Mouse (Mus musculus): Measurements from ENCODE around the gene Tor2a. TPM values are rescaled to one million over a fixed set of nuclear protein-coding genes. Genes with fewer than 3 reads are reported as not detected.

Tor2a gene
- total and polyA plus RNA-seq, 3 experiments: 54.7 to 62.2 TPM; not detected in 1

DNA sequence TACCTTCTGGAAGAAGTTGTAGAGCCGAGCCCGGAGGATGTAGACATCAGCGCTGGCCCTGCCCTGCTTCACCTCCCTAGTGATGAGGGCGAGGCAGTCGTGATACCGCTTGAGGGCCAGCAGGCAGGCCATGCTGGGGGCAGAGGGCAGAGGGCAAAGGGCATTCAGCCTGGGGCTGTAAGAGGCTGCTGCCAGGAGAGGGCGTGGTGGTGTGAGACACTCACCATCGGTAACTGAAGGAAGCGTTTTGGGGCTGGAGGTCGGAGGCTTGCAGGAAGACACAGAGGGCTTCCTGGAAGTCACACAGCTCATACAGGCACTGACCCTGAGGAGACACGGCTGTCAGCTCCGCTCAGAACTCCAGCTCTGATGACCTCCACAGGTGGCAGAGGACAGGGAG, 14.9 kb downstream of the Tor2a start:
- H3K36me3 ChIP-seq (ENCODE audit: control insufficient read depth in 1 of 2, insufficient read depth in 2 of 2, low read length in 2 of 2): no peaks in the 10 kb centered on the region
- DNase-seq (ENCODE audit: low read depth, low spot score): peak; percentile 19
- H3K9me3 ChIP-seq (replicated peaks; ENCODE audit: insufficient read depth, low read length): no peaks in the 10 kb centered on the region
- no peak overlapping the region for H3K9ac ChIP-seq (ENCODE audit: control insufficient read depth, low read depth, low read length, poor library complexity, severe bottlenecking)
- H3K4me3 ChIP-seq (ENCODE audit: control insufficient read depth in 1 of 2, insufficient read depth in 1 of 2, low read depth in 2 of 2, low read length in 2 of 2): no peak overlapping the region
- TF ChIP-seq KAT2A (conservative IDR thresholded peaks at IDR 0.05; ENCODE audit: low read depth, low read length) (no peak), CTCF (IDR thresholded peaks at IDR 0.05 in 2 of 3, conservative IDR thresholded peaks at IDR 0.05 in 1 of 3; ENCODE audit: control insufficient read depth in 1 of 3, insufficient read depth in 1 of 3, low read depth in 2 of 3, low read length in 3 of 3, poor library complexity in 1 of 3, severe bottlenecking in 1 of 3) (peak in 2 of 3 experiments; percentile 20 to 36; a peak in 2 of 6 replicates), MXI1 (IDR thresholded peaks at IDR 0.05; ENCODE audit: low read depth, low read length) (no peak), CHD1 (IDR thresholded peaks at IDR 0.05; ENCODE audit: low read depth, low read length) (no peak)
- no peaks in the 10 kb centered on the region for H3K27me3 ChIP-seq (ENCODE audit: control insufficient read depth in 1 of 2, insufficient read depth in 2 of 2, low read length in 2 of 2)
- no peaks in the 10 kb centered on the region; the same call in 1 of the 2 replicates for H3K79me2 ChIP-seq (ENCODE audit: control insufficient read depth, insufficient read depth, low read length, poor library complexity)
- peaks cover 2 to 12% of the 10 kb centered on the region in 2 experiments; a peak in 3 of 4 replicates for H3K4me1 ChIP-seq (ENCODE audit: control insufficient read depth in 1 of 2, insufficient read depth in 2 of 2, low read length in 2 of 2)
- H3K27ac ChIP-seq (ENCODE audit: control insufficient read depth, low read depth, low read length): no peak overlapping the region

DNA sequence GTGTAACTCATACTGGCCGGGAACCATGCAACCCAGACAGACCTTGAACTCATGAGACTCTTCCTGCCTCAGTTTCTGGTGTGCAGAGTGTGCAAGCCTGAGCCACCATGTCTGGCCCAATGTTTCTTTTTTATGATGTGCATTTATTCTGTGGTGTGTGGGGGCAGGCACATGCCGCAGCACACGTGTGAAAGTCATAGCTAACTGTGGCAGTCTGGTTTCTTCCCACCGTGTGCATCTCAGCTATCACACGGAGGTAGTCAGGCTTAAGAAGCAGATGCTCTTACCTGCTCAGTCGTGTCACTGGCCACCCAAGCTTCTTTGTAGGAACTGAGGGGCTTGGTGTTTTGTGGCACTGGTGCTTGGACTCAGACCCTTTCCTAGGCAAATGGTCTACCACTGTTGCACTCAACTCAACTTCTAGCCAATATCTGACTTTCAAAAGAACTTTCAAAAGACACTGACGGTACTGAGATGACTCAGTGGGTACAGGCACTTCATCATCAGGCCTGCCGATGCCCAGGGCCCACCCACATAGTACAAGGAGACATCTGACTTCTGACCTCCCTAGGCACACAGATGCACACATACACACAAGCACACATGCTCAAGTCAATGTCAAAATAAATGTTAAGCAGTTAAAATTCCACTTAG, 15.7 kb downstream of the Tor2a start:
- Histone ChIP-seq H3K9me3 (replicated peaks; ENCODE audit: insufficient read depth, low read length) (no peaks in the 10 kb centered on the region), H3K27ac (ENCODE audit: control insufficient read depth, low read depth, low read length) (no peak overlapping the region), H3K79me2 (ENCODE audit: control insufficient read depth, insufficient read depth, low read length, poor library complexity) (no peaks in the 10 kb centered on the region; the same call in 1 of the 2 replicates), H3K27me3 (ENCODE audit: control insufficient read depth in 1 of 2, insufficient read depth in 2 of 2, low read length in 2 of 2) (no peaks in the 10 kb centered on the region), H3K36me3 (ENCODE audit: control insufficient read depth in 1 of 2, insufficient read depth in 2 of 2, low read length in 2 of 2) (no peaks in the 10 kb centered on the region), H3K9ac (ENCODE audit: control insufficient read depth, low read depth, low read length, poor library complexity, severe bottlenecking) (no peak overlapping the region), H3K4me3 (ENCODE audit: control insufficient read depth in 1 of 2, insufficient read depth in 1 of 2, low read depth in 2 of 2, low read length in 2 of 2) (no peak overlapping the region), H3K4me1 (ENCODE audit: control insufficient read depth in 1 of 2, insufficient read depth in 2 of 2, low read length in 2 of 2) (peaks cover 2 to 12% of the 10 kb centered on the region in 2 experiments; a peak in 3 of 4 replicates)
- no peak for DNase-seq (ENCODE audit: low read depth, low spot score)
- no peak for TF ChIP-seq MYC (IDR thresholded peaks at IDR 0.05; ENCODE audit: low read depth, low read length)
- TF ChIP-seq GATA1 (IDR thresholded peaks at IDR 0.05; ENCODE audit: low read depth, low read length): no peak
- no peak for TF ChIP-seq POLR2AphosphoS5 (IDR thresholded peaks at IDR 0.05; ENCODE audit: borderline replicate concordance, low read depth, low read length)
- no peak for TF ChIP-seq USF2 (IDR thresholded peaks at IDR 0.05; ENCODE audit: borderline replicate concordance in 1 of 2, insufficient read depth in 1 of 2, low read depth in 1 of 2, low read length in 2 of 2)
- TF ChIP-seq JUND (IDR thresholded peaks at IDR 0.05; ENCODE audit: low read depth, low read length): no peak
- no peak for TF ChIP-seq CHD1 (IDR thresholded peaks at IDR 0.05; ENCODE audit: low read depth, low read length)
- TF ChIP-seq RAD21 (IDR thresholded peaks at IDR 0.05; ENCODE audit: low read depth, low read length): no peak
- TF ChIP-seq MEF2A (IDR thresholded peaks at IDR 0.05; ENCODE audit: extremely low read depth, insufficient replicate concordance, low read depth, low read length, poor library complexity, severe bottlenecking): no peak
- TF ChIP-seq BHLHE40 (IDR thresholded peaks at IDR 0.05; ENCODE audit: borderline replicate concordance, low read depth, low read length): no peak
- TF ChIP-seq TCF12 (IDR thresholded peaks at IDR 0.05; ENCODE audit: low read depth, low read length): no peak
- no peak for TF ChIP-seq USF1 (IDR thresholded peaks at IDR 0.05; ENCODE audit: low read depth, low read length)
- TF ChIP-seq KAT2A (conservative IDR thresholded peaks at IDR 0.05; ENCODE audit: low read depth, low read length): no peak
- TF ChIP-seq MAX (IDR thresholded peaks at IDR 0.05; ENCODE audit: low read length): no peak
